Mouse (Mus musculus): Measurements from ENCODE around the gene Fchsd2. TPM values are rescaled to one million over a fixed set of nuclear protein-coding genes. Genes with fewer than 3 reads are reported as not detected.

Gene Fchsd2
- polyA plus RNA-seq, 1 experiment, result 1.8 TPM

DNA sequence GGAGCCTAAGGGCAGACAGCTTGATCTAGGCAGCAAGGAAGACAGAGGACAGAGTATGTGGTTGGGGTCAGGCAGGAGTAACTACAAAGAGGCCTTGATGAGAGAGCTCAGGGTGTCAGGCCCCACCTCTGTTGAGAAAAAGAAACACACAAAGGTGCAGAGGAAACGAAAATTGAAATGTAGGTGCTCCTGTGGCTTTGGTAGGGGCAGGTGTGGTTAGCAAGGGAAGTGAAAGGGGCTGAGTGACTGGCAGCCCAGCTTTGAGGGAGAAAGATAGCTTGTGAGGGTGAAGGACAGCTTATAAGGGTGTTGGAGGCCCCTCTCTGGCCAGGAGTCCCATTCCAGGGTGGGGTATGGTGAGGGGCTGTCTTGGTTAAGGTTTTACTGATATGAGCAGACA lies 2.1 kb downstream of the Fchsd2 start:
- no peak overlapping the region for H3K4me3 ChIP-seq (replicated peaks)
- no peak for TF ChIP-seq FLI1 (IDR thresholded peaks at IDR 0.05; ENCODE audit: low read length)
- TF ChIP-seq GATA1 (IDR thresholded peaks at IDR 0.05; ENCODE audit: borderline replicate concordance, low read length), result no peak
- H3K4me1 ChIP-seq, result peaks cover 45% of the 10 kb centered on the region
- peaks cover 5% of the 10 kb centered on the region for H3K36me3 ChIP-seq (replicated peaks; ENCODE audit: low read length)
- no peaks in the 10 kb centered on the region for H3K9me3 ChIP-seq
- H3K27me3 ChIP-seq (replicated peaks), result peaks cover 3% of the 10 kb centered on the region

GRCm38 (mm10) chr7:101095560-101095959 lies 2.9 kb downstream of the Fchsd2 start:
- no peak for TF ChIP-seq GATA1 (IDR thresholded peaks at IDR 0.05; ENCODE audit: borderline replicate concordance, low read length)
- no peak for TF ChIP-seq FLI1 (IDR thresholded peaks at IDR 0.05; ENCODE audit: low read length)
- no peaks in the 10 kb centered on the region for H3K9me3 ChIP-seq
- H3K27me3 ChIP-seq (replicated peaks), result peaks cover 3% of the 10 kb centered on the region
- peaks cover 40% of the 10 kb centered on the region for H3K4me1 ChIP-seq
- H3K36me3 ChIP-seq (replicated peaks; ENCODE audit: low read length), result peaks cover 5% of the 10 kb centered on the region
- H3K4me3 ChIP-seq (replicated peaks), result no peak overlapping the region

GRCm38 (mm10) chr7:101096576-101096975 lies 3.9 kb downstream of the Fchsd2 start:
- H3K4me3 ChIP-seq (replicated peaks), result no peak overlapping the region
- no peaks in the 10 kb centered on the region for H3K9me3 ChIP-seq
- H3K27me3 ChIP-seq (replicated peaks), result peaks cover 5% of the 10 kb centered on the region
- no peak for TF ChIP-seq FLI1 (IDR thresholded peaks at IDR 0.05; ENCODE audit: low read length)
- no peak for TF ChIP-seq GATA1 (IDR thresholded peaks at IDR 0.05; ENCODE audit: borderline replicate concordance, low read length)
- H3K4me1 ChIP-seq, result peaks cover 44% of the 10 kb centered on the region
- H3K36me3 ChIP-seq (replicated peaks; ENCODE audit: low read length), result peaks cover 5% of the 10 kb centered on the region

- Histone ChIP-seq H3K36me3 (replicated peaks; ENCODE audit: low read length) (peaks cover 5% of the 10 kb centered on the region), H3K9me3 (no peaks in the 10 kb centered on the region), H3K4me1 (peaks cover 45% of the 10 kb centered on the region), H3K27me3 (replicated peaks) (peaks cover 6% of the 10 kb centered on the region), H3K4me3 (replicated peaks) (no peak overlapping the region)
- TF ChIP-seq FLI1 (IDR thresholded peaks at IDR 0.05; ENCODE audit: low read length) (no peak), GATA1 (IDR thresholded peaks at IDR 0.05; ENCODE audit: borderline replicate concordance, low read length) (no peak)
Measured at GRCm38 (mm10) chr7:101097084-101097483, 4.4 kb downstream of the Fchsd2 start.

DNA sequence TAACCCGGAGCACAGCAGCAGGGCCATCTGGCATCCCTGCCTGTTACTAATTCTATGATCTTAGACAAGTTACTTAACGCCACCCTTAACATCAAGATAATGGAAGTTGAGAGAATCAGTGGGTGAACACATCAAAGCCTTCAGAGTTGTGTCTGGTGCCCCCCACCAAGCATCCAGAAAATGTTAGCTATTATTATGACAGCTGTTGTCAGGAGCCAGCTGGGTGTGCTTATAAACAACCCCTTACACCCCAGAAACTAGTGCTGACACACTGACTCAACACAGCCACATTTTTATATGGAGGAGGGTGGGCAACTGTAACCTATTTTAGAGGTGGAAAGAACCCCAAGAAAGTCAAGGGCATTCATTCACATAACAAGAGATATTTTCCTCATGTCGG lies 7.3 kb downstream of the Fchsd2 start:
- TF ChIP-seq GATA1 (IDR thresholded peaks at IDR 0.05; ENCODE audit: borderline replicate concordance, low read length) (no peak), FLI1 (IDR thresholded peaks at IDR 0.05; ENCODE audit: low read length) (no peak)

GRCm38 (mm10) chr7:101101156-101101691 lies 8.6 kb downstream of the Fchsd2 start:
- Histone ChIP-seq H3K36me3 (replicated peaks; ENCODE audit: low read length) (peaks cover 5% of the 10 kb centered on the region), H3K4me3 (replicated peaks) (no peak overlapping the region)
- TF ChIP-seq FLI1 (IDR thresholded peaks at IDR 0.05; ENCODE audit: low read length), result no peak
- no peak for TF ChIP-seq GATA1 (IDR thresholded peaks at IDR 0.05; ENCODE audit: borderline replicate concordance, low read length)

More for the DNA sequence above, 7.3 kb downstream of the Fchsd2 start:
- H3K36me3 ChIP-seq (replicated peaks; ENCODE audit: low read length), result peaks cover 5% of the 10 kb centered on the region
- no peaks in the 10 kb centered on the region for H3K9me3 ChIP-seq
- peaks cover 23% of the 10 kb centered on the region for H3K4me1 ChIP-seq
- no peak overlapping the region for H3K4me3 ChIP-seq (replicated peaks)
- peaks cover 8% of the 10 kb centered on the region for H3K27me3 ChIP-seq (replicated peaks)

GRCm38 (mm10) chr7:101106666-101107065 lies 14.0 kb downstream of the Fchsd2 start:
- no peak for TF ChIP-seq FLI1 (IDR thresholded peaks at IDR 0.05; ENCODE audit: low read length)
- no peak for TF ChIP-seq GATA1 (IDR thresholded peaks at IDR 0.05; ENCODE audit: borderline replicate concordance, low read length)
- Histone ChIP-seq H3K9me3 (no peaks in the 10 kb centered on the region), H3K36me3 (replicated peaks; ENCODE audit: low read length) (peaks cover 9% of the 10 kb centered on the region), H3K4me3 (replicated peaks) (no peak overlapping the region), H3K4me1 (peaks cover 46% of the 10 kb centered on the region), H3K27me3 (replicated peaks) (peaks cover 2% of the 10 kb centered on the region)

More at GRCm38 (mm10) chr7:101101156-101101691, 8.6 kb downstream of the Fchsd2 start:
- Histone ChIP-seq H3K27me3 (replicated peaks) (peaks cover 8% of the 10 kb centered on the region), H3K4me1 (peaks cover 19% of the 10 kb centered on the region), H3K9me3 (no peaks in the 10 kb centered on the region)

- H3K9me3 ChIP-seq, result no peaks in the 10 kb centered on the region
- H3K4me3 ChIP-seq (replicated peaks), result peak overlapping the region; percentile 97
- TF ChIP-seq GATA1 (IDR thresholded peaks at IDR 0.05; ENCODE audit: borderline replicate concordance, low read length), result no peak
- no peak for TF ChIP-seq FLI1 (IDR thresholded peaks at IDR 0.05; ENCODE audit: low read length)
- H3K36me3 ChIP-seq (replicated peaks; ENCODE audit: low read length), result peaks cover 9% of the 10 kb centered on the region
- peaks cover 45% of the 10 kb centered on the region for H3K4me1 ChIP-seq
- H3K27me3 ChIP-seq (replicated peaks), result peaks cover 2% of the 10 kb centered on the region
Measured at GRCm38 (mm10) chr7:101107073-101107810, 14.6 kb downstream of the Fchsd2 start.

- peaks cover 45% of the 10 kb centered on the region for H3K4me1 ChIP-seq
- H3K4me3 ChIP-seq (replicated peaks), result peak overlapping the region; percentile 97
- peaks cover 2% of the 10 kb centered on the region for H3K27me3 ChIP-seq (replicated peaks)
- H3K36me3 ChIP-seq (replicated peaks; ENCODE audit: low read length), result peaks cover 14% of the 10 kb centered on the region
- TF ChIP-seq GATA1 (IDR thresholded peaks at IDR 0.05; ENCODE audit: borderline replicate concordance, low read length) (no peak), FLI1 (IDR thresholded peaks at IDR 0.05; ENCODE audit: low read length) (no peak)
- H3K9me3 ChIP-seq, result no peaks in the 10 kb centered on the region
Measured at GRCm38 (mm10) chr7:101107968-101108652, 15.4 kb downstream of the Fchsd2 start.

DNA sequence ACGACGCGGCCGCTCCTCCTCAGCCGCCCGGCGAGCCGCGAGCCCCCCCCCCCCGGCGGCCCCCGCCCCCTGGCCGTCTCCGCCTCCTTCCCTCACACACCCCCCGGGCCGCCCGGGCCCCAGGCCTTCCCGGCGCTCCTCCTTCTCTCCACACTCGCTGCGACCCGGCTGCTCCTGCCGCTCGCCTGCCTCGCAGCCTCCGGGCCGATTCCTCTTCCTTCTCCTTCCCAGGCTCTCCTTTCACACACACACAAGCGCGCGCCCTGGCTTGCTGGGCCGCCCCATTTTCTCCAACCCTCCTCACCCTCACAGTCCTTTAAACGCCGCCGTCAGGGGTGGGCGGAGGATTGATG lies 16.0 kb downstream of the Fchsd2 start:
- H3K27me3 ChIP-seq (replicated peaks), result peaks cover 2% of the 10 kb centered on the region
- H3K4me3 ChIP-seq (replicated peaks), result peak overlapping the region; percentile 97

More for the DNA sequence above, 16.0 kb downstream of the Fchsd2 start:
- Histone ChIP-seq H3K4me1 (peaks cover 50% of the 10 kb centered on the region), H3K9me3 (no peaks in the 10 kb centered on the region), H3K36me3 (replicated peaks; ENCODE audit: low read length) (peaks cover 18% of the 10 kb centered on the region)
- no peak for TF ChIP-seq FLI1 (IDR thresholded peaks at IDR 0.05; ENCODE audit: low read length)
- no peak for TF ChIP-seq GATA1 (IDR thresholded peaks at IDR 0.05; ENCODE audit: borderline replicate concordance, low read length)
